Mouse (Mus musculus) heart, postnatal 0 days (tissue): Measurements from ENCODE around the gene Slc34a3.

Experiments
- CTCF ChIP-seq: IDR thresholded peaks from 2 replicates; pipeline ENCODE4 v1.5.1; 2016; ENCODE audit warnings: antibody characterized with exemption, control low read depth, low read depth
- EP300 ChIP-seq: IDR thresholded peaks from 2 replicates; pipeline ENCODE4 v1.6.1; 2016; ENCODE audit warnings: antibody characterized with exemption, low read depth

DNA sequence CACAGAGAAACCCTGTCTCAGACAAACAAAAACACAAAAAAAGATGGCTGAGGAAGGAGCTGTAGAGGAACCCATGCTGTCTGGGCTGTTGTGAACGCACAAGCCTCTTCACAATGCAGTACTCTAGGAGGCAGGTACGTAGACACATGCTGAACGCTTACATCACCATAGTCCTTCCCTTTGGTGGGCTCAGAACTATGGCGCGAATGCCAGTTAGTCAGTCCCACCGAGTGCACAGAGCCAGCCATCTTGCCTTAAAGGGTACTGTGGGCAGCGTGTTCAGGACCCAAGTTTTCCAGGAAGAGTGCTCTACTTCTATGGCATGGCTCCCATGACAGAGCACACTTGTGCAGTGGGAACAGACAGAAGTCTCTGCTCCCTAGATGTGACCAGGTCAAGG, 49.7 kb downstream of the Slc34a3 start:
- TF ChIP-seq CTCF: no peak
- TF ChIP-seq EP300: no peak
